Mouse (Mus musculus): ENCODE measurements around the gene Prl3c1.
"Not testable (repeated sequence)": the region's sequence is repeated elsewhere in the genome, so short reads cannot be mapped to it uniquely, and the experiment has no call there.

Gene Prl3c1

GRCm38 (mm10) chr13:27196359-27196758 lies at the start of gene Prl3c1:
Prl3c1 (plus strand) TSS chr13:27196659.
- no peak for DNase-seq (ENCODE audit: low read depth, low spot score)

- DNase-seq (ENCODE audit: low read depth, low spot score): no peak
Observed at GRCm38 (mm10) chr13:27148264-27148663, 48.2 kb upstream of the Prl3c1 start.

- not testable (repeated sequence) for DNase-seq (ENCODE audit: low read depth, low spot score)
Observed at GRCm38 (mm10) chr13:27156490-27156889, 40.0 kb upstream of the Prl3c1 start, which contains the start of gene Prl3d3. Prl3d3 (plus strand) TSS chr13:27156790.

- DNase-seq (ENCODE audit: low read depth, low spot score): no peak
Observed at GRCm38 (mm10) chr13:27241547-27241946, 45.1 kb downstream of the Prl3c1 start, which contains the start of gene Prl3b1. Prl3b1 (plus strand) TSS chr13:27241847.

Measured in brain, adult 2 months (tissue).